Mouse (Mus musculus) embryo, embryonic 11 days (tissue): ENCODE results near the gene Plxnd1.
A peak's percentile ranks its signal among the peaks of the same experiment; 100 is the strongest.

Experiments
- DNase-seq: peaks from one replicate; pipeline ENCODE4 v3.0.0-alpha.2; 2015

Plxnd1 gene

DNA sequence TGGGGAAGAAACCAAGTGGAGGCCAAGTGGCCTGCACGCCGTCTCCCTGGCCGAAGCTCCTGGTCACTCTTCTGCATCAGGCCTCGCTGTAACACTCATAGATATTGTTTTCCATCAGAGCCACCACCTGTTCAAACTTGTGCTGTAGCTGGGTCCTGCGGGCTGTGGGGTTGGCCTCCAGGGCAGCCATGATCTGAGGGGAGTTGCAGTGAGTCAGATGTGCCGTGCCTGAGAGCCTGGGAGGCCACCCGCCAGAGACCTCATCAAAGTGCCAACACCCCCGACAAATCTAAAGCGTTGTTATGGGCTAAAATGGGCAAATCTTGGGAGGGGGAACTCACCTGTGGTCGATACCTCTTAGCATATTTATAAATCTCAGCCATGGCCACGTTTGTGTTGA lies 39.1 kb downstream of the Plxnd1 start:
- no peak for DNase-seq

DNA sequence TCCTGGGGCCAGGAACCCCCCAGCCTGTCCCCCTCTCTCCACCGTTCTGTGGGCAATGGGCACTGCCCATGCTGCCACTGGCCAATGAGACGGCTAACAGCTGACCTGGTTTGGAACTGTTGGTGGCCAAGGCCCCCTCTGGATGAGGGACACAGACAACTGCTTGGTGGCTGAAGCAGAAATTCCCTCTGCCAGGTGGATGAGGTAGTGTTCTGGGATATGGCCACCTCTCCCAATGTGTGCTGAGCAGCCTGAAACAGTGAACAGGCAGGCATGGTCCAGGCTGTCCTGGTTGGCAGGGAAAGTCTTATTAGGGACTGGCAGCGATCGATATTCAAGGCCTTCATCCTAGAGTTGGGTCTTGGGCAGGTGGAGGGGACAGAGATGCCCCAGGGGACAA lies 39.6 kb downstream of the Plxnd1 start:
- DNase-seq: no peak

DNA sequence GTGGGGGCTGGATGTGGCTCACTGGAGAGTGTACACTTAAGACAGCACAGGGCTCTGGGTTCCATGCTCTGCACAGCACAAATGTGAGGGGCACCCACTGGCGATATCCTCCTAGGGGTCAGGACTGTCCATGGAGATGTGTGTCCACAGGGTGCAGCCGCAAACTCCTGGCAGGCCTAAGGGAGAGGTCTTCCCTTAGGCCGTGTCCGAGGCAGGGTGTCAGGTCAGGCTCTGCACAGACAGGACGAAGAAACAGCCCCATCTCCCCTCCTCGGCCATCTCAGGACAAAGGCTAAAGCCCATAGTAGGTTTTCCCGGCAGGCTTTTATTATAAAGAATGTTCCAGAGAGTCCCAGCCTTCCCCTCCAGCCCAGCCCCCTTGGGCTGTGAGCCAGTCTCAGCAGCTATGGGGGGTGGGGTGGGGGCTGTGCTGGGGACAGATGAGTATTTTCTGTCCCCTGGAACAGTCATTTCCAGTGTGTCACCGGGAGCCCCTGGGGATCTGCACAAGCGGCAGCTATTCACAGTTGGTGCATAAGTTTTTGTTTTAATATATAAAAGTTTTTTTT lies 40.2 kb downstream of the Plxnd1 start:
- DNase-seq: no peak

DNA sequence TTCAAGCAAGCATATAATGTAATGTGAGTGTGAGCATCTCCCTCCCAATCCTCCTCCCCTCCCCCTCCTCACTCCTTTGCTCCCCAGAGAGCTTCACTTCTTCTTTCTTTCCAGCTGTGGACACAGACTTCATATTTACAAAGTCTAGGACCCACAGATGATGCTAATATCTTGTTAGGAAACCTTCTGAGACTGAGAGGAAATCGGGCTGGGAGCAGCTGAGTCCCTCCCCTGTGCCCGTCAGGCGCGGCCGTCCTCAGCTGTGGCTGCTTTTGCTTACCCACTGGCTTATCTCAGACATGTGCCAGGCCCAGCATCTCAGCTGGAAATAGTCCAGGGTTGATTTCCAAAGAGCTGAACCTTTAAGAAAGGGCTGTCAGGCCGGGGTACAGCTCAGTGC lies 48.4 kb downstream of the Plxnd1 start:
- DNase-seq: no peak

DNA sequence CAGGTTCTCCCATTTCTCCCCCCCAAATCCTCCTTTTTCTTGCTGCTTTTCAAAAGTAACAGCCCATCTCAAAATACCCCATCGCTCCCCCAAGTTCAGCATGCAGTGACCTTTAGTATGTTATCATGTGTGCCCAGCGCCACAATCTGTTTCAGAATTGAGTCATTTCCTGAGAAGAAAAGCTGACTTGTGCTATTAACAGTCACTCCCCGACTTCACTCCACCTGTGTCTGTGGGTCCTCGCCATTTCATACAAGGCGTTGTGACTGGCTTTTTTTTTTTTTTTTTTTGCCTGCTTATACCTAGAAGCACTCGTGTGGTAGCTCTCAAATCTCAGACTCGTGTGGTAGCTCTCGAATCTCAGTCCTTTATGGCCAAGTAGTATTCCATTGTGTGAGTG lies 49.2 kb downstream of the Plxnd1 start:
- no peak for DNase-seq

DNA sequence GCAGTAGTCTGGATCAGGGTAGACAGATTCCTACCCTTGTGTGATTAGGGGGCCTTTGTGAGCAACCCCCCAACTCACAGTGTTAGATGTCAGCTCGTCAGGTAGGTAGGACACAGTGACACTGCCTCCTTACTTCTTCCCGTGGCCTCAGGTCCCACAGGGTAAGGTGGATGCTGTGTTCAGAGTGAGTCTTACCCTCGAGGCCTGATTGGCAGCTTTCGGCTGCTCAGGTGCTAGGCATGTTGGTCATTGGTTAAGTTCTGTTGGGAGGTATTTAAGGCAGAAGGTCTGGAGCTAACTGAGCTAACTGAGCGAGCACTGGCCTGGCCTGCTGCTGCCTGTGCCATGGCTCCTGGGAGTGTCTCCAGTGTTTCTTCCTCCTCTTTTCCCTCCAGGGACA lies 50.2 kb downstream of the Plxnd1 start, which contains the start of gene H1foo:
TSS of gene H1foo (plus strand) at position 301 of the 400 bp plus-strand sequence.
- DNase-seq: no peak

DNA sequence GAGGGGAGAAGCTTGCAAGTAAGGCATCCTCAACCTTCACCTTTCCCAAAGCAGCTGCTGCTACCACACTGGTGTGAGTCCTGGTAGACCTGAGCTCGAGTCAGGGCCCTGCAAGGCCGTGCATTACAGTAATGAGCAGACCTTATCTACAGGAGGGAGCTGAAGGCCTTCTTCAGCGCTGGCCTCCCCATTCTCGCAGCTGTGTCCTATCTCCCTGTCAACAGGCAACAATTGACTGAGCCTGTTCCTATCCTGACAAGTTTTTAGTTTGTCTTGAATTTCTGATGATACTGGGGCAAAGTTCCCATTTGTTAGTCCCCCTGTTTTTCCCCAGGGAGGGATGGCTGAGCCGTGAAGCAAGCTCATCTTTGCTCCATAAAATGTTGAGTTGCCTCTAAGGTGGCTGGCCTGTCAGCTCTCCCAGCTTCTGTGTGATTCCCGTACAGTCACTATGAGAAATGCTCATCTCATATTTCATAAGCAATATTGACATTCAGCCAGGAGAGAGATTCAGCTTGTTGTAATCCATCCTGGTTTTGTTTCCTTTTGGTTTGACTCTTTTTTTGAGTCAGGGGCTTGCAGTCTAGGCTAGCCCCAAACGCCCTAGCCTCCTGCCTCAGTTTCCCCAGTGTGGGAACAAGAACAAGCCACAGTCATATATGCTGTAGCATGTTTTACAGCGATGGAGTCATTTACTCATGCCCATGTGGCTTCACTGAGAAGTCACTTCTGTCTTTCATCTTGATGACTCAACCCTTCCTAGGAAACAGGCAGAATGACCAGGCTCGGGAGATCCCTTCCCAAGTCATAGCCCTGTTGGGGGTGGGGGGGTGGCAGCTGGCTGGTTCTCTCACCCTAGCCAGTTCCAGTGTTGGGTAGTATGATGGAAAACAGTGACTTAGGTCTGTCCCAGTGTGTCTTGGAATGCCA lies 51.0 kb downstream of the Plxnd1 start:
- no peak for DNase-seq

DNA sequence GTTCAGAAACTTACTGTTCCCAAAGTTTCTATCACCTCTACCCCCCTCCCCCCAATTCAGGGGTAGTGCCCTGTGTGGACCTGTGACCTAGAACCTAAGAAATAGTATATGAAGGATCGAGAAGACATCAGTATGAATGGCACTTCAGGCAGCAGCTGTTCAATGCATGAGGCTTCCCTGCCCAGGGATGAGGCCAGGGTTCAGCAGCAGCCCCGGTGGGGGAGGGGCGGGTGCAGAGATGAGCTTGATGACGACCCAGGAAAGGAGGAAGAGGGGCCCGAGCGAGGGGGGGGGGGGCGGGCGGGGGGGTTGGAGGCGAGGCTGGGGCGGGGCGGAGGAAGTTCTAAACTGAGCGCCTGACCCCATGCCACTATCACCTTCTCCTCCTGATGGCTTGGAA lies 53.7 kb downstream of the Plxnd1 start:
- peak; percentile 63 for DNase-seq

DNA sequence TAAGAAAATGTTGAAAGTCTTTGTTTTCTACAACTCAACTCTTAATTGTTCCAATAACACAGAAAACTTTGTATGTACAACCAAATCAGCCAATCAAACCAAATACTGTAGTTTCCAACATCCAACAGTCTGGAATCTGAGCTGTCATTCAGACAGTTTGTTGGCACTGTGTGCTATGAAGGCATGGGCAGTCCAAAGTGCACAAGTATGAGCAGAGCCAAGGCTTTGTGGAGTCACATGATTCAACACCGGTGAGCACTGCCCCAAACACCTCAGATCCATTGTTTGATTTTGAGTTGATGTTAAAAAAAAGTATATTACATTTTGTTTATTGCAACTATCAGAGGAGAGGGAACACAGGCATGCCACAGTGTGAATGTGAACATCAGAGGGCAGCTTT lies 54.2 kb downstream of the Plxnd1 start:
- no peak for DNase-seq

DNA sequence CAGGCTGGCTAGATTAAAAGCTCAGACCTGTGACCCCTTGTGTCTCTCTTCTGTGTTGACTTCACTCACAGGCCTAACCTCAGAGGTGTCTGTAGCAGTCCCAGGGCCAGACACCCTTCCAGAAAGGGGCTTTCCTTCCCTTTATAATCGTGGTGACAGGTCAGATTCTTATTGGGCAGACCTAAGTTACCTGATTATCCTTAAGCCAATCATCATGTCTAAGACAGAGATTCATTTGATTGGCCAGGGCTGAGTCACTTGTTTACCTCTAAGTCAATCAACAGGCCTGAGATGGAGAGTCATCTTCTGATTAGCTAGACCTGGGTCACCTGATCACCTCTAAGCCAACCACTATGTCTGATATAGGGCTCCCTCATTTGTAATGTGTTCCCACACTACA lies 56.0 kb downstream of the Plxnd1 start:
- DNase-seq: no peak

DNA sequence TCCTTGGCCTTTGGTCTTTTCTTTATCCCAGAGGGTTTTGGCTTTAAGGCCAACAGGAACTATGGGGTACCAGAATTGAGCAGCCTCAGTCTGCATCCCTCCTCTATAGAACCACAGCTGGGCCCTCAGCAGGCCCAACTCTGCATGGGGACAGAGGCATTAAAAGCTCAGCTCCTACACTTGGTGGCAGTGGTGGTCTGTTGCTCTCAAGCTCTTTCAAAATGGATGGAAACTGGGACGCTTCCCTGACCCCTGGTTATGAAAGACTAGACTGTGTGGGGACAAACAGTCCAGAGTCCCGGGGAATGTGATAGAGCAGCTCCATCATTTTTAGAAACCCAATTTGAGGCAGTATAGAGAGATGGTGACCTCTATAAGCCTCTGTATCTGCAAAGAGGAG lies 56.8 kb downstream of the Plxnd1 start:
- no peak for DNase-seq

DNA sequence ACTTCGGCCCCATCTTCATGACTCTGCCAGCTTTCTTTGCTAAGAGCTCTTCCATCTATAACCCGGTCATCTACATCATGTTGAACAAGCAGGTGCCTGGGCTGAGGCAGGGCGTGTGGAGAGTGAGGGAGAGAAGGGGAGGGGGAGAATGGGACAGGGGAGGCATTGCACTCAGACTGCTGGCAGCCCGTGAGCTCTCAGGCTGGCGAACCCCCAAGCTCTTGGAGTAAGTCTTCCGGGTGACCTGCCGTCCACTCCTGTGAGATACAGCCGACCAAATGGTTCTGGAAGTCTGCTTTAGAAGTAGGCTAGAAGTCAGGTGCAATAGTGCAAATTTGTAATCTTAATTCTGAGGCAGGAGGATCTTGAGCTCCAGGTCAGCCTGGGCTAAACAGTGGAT lies 59.3 kb downstream of the Plxnd1 start:
- no peak for DNase-seq

DNA sequence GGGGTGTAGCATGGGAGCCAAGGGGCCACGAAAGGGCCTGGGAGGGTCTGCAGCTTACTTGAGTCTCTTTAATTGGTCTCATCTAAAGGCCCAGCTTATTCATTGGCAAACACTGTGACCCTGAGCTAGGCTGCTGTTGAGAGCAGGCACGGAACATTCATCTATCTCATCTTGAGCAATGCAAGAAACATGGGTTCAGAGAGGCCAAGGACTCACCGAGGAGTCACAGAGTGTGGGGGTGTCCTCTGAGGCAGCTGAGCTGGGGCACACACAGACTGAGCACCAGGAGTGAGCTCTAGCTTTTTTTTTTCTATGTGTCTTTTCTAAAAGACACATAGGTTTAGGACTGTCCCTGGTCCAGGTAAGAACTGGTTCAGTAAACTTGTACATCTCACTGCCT lies 62.4 kb downstream of the Plxnd1 start:
- no peak for DNase-seq

DNA sequence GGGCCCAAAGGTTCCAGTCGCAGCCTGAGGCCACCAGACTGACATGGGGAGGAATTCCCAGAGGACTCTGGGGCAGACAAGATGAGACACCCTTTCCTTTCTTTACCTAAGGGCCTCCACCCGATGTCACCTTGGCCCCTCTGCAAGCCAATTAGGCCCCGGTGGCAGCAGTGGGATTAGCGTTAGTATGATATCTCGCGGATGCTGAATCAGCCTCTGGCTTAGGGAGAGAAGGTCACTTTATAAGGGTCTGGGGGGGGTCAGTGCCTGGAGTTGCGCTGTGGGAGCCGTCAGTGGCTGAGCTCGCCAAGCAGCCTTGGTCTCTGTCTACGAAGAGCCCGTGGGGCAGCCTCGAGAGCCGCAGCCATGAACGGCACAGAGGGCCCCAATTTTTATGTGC lies 63.2 kb downstream of the Plxnd1 start, which contains the start of gene Rho:
TSS of gene Rho (plus strand) at position 110 of the 400 bp plus-strand sequence.
- DNase-seq: no peak

DNA sequence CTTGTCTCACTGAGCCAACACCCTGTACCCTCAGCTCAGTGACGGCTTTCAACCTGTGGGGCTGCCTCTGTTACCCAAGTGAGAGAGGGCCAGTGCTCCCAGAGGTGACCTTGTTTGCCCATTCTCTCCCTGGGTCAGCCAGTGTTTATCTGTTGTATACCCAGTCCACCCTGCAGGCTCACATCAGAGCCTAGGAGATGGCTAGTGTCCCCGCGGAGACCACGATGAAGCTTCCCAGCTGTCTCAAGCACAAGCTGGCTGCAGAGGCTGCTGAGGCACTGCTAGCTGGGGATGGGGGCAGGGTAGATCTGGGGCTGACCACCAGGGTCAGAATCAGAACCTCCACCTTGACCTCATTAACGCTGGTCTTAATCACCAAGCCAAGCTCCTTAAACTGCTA lies 64.8 kb downstream of the Plxnd1 start:
- no peak for DNase-seq

DNA sequence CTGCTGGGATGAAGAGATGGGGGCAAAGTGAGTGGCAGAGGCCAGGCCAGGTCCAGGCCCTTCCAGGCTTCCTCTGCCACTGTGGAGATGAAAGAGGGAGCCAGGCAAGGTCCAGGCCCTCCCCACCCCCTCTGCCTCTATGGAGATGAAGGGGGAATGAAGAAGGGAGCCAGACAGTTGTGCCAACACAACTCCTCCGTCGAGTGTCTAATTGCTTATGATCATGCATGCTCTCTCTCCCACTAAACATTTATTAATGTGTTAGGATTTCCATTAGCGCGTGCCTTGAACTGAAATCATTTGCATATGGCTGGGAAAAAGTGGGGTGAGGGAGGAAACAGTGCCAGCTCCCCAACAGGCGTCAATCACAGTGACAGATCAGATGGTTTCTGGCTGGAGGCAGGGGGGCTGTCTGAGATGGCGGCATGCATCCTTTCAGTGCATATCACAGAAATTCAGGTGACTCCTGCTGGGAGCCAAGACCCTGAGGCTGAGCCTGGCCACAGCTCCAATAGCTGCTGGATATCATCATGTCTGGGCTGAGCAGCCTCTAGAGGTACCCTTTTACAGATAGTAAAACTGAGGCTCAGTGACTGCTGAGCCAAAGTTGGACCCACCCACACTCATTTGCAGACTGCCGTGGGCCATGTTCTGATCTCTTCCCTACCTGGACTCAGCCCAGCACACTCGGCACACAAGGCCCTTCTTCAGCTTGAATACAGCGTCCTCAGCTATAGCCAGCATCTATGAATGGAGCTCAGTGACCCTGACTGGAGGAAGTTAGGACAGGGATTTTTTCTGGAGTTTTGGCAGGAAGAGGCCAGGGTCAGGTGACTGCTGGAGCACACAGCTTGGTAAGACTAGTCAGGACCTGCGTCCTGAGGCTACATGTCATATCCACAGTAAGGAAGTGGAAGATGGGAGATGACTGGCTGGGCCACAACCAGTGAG lies 67.2 kb downstream of the Plxnd1 start:
- DNase-seq: no peak

DNA sequence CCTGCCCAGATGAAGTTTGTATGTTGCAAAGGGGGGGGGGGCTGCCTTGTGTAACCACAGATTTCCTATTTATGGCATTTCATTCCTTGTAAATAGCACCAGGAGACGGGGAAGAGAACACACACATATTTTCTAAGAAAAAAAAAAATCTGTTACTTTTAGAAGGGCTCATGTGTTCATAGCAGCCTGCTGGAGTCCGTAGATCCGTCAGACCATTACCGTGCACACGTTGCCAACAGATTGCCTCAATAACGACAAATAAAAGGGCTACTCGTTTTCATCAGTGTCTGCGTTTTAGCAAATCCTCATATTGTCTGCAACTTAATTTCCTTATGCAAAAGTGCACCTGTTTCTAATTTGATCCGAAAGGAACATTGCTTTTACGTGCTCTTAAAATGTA lies 68.4 kb downstream of the Plxnd1 start:
- no peak for DNase-seq

DNA sequence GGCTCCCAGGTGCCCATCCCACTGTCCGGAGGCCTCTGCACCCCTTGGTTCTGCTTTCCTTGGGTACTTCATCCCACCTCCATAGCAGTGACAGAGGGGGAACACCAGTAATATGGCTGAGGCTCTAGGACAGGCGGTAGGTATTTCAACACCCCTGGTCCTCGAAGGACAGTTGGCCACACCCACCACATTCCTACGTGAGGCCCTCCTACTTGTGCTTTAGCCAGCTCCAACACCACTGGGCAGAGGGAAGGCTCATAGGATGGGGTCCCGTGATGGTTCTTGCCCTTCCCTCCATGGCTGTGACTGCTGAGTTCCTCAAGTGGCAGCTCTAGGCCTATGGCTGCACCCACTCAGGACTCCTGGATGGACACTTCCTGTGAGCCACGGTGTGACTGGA lies 70.0 kb downstream of the Plxnd1 start:
- peak; percentile 19 for DNase-seq

DNA sequence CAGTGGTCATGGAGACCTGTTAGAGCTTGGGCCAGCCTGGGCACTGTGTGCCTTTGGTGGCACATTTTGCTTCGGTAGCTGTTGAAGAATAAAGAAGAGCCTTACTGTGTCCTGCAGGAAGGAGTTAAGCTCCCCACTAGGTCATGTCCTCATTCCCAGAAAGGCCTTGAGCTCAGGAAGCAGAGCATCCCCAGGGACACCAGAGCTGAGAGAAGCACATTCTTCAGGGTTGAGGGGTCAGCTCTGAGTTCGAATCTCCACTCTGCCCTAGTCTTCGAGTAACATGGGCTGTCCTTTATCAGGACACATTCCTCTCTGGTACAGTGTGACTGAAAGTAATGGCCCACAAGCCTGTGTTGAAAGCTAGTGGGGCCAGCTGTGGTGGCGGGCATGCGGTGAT lies 74.9 kb downstream of the Plxnd1 start:
- no peak for DNase-seq

DNA sequence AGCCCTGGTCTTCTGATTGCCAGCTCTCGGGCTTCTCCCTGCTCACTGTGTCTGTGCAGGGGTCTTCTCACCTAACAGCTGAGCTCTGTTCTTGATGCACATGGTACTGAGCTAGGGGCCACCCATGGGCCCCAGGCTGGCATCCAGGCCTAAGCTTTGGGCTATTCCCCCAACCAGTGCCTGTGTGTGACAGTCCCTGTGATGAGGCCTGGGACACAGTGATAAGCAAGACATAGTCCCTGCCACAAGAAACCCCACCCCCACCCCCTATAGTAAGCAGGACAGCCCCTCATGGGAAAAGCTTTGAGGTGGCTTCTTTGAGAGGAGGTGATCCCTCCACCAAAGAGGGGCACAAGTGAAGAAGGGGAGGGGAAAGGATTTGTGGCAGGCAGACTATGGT lies 76.2 kb downstream of the Plxnd1 start:
- DNase-seq: no peak

DNA sequence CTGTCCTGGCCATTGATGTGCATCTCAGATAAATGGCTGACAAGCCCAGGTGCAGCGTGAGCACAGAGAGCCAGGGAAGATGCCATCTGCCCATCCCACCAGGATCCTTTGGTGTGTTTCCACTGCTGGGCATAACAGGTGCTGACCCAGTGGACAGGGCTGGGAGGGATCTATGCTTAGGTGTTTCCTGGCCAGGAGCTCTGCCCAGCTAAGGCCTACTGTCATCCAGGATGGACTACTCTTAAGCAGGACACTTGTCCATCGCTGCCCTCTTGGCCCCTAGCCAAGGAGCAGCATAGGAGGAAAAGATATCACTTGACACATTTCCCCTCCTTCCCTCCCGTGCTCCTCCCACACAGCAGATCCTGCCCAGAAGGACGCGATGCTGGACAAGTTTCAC lies 78.2 kb downstream of the Plxnd1 start:
- no peak for DNase-seq

DNA sequence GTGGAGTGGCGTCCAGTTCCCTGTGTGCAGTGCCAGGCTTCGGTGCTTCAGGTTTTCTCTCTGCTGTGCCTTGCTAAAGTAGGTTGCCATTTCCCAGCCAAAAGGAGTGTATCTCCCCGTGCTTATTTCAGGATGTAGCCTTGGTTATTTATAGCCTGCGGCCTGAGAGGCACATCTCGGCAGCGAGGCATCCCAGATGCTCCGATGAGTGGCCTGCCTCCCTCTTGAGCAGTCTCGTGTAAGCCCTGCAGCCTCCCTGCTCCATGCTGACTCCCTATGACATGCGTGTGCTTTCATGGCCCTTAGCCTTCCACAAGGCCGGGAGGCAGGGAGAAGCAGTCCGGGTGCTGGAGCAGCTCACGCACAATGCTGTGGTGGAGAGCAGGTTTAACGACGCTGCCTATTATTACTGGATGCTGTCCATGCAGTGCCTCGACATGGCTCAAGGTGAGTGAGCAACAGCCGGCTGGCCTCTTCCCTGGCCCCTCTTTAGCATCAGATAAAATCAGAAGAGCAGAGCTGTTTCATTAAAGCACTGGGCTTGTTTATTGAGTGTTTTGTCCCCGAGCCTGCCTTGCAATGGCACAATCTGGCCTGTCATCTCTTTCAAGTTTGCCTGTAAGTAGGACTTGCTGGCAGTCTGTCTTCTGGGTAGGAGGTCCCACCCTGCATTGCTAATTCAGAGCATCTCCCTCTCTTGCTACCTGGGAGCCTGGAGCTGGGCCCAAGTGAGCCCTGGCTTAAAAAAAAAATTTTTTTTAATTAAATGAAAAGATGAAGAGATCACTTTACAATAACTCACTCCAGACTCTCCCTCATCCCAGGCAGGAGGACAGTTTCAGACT lies 79.0 kb downstream of the Plxnd1 start:
- no peak for DNase-seq
